Mouse (Mus musculus) myocyte (in vitro differentiated cells): ENCODE data around the gene Gldc. TPM values are rescaled to one million over a fixed set of nuclear protein-coding genes. Genes with fewer than 3 reads are reported as not detected.

Experiments
- H3K27me3 ChIP-seq: one replicate; pipeline ENCODE4 v1.6.1; 2011; ENCODE audit not compliant: control insufficient read depth, insufficient read depth, insufficient read length
- H3K36me3 ChIP-seq: one replicate; pipeline ENCODE4 v1.6.1; 2011; ENCODE audit not compliant: control insufficient read depth, insufficient read depth
- H3K4me2 ChIP-seq: one replicate; pipeline ENCODE4 v1.6.1; 2011; ENCODE audit warnings: low read depth, control low read depth
- H3K4me3 ChIP-seq: one replicate; pipeline ENCODE4 v1.5.1; 2011; ENCODE audit warnings: mild to moderate bottlenecking, control low read depth, moderate library complexity
- H3K79me2 ChIP-seq: one replicate; pipeline ENCODE4 v1.6.1; 2011; ENCODE audit not compliant: control insufficient read depth, insufficient read depth
- H3ac ChIP-seq: one replicate; pipeline ENCODE4 v1.6.1; 2011; ENCODE audit not compliant: control insufficient read depth, insufficient read length
- CEBPB ChIP-seq: IDR thresholded peaks from 2 replicates; pipeline ENCODE4 v1.6.1; 2011; ENCODE audit warnings: mild to moderate bottlenecking, moderate library complexity; ENCODE audit not compliant: poor library complexity, insufficient read depth, severe bottlenecking
- E2F4 ChIP-seq: IDR thresholded peaks from one replicate; pipeline ENCODE4 v1.6.1; 2011; ENCODE audit warnings: mild to moderate bottlenecking, control low read depth, moderate library complexity; ENCODE audit not compliant: insufficient read depth
- MAX ChIP-seq: IDR thresholded peaks from one replicate; pipeline ENCODE4 v1.6.1; 2011; ENCODE audit warnings: low read depth, mild to moderate bottlenecking, control low read depth
- MYOD1 ChIP-seq, 3 experiments: IDR thresholded peaks; one replicate each; pipeline ENCODE4 v1.6.1; 2011; ENCODE audit warnings: control low read depth in 2 of 3, low read depth in 2 of 3, mild to moderate bottlenecking in 2 of 3, moderate library complexity in 1 of 3; ENCODE audit not compliant: insufficient read length in 2 of 3, control insufficient read depth in 1 of 3
- MYOG ChIP-seq, 3 experiments: IDR thresholded peaks; one replicate each; pipeline ENCODE4 v1.6.1; 2011; ENCODE audit warnings: control low read depth in 2 of 3, low read depth in 2 of 3, mild to moderate bottlenecking in 2 of 3; ENCODE audit not compliant: insufficient read length in 2 of 3, control insufficient read depth in 1 of 3, insufficient read depth in 1 of 3
- POLR2A ChIP-seq: IDR thresholded peaks from one replicate; pipeline ENCODE4 v1.6.1; 2011; ENCODE audit warnings: low read depth, mild to moderate bottlenecking, control low read depth, moderate library complexity; ENCODE audit not compliant: insufficient read length
- POLR2AphosphoS2 ChIP-seq: IDR thresholded peaks from one replicate; pipeline ENCODE4 v1.6.1; 2011; ENCODE audit warnings: low read depth, control low read depth; ENCODE audit not compliant: insufficient read length
- REST ChIP-seq: IDR thresholded peaks from one replicate; pipeline ENCODE4 v1.6.1; 2011; ENCODE audit warnings: mild to moderate bottlenecking, control low read depth, moderate library complexity; ENCODE audit not compliant: insufficient read depth, insufficient read length
- SRF ChIP-seq: IDR thresholded peaks from one replicate; pipeline ENCODE4 v1.6.1; 2011; ENCODE audit warnings: low read depth; ENCODE audit not compliant: control insufficient read depth, insufficient read length
- TCF12 ChIP-seq: IDR thresholded peaks from one replicate; pipeline ENCODE4 v1.6.1; 2011; ENCODE audit warnings: mild to moderate bottlenecking, control low read depth; ENCODE audit not compliant: poor library complexity, insufficient read depth, severe bottlenecking
- TCF3 ChIP-seq: IDR thresholded peaks from one replicate; pipeline ENCODE4 v1.6.1; 2011; ENCODE audit warnings: low read depth, control low read depth; ENCODE audit not compliant: insufficient read length
- USF1 ChIP-seq: IDR thresholded peaks from one replicate; pipeline ENCODE4 v1.6.1; 2011; ENCODE audit warnings: low read depth, mild to moderate bottlenecking, control low read depth, moderate library complexity
- polyA plus RNA-seq: library from polyadenylated mRNA; unstranded; fragments of >200 nt; fragmentation: generic; extraction: Trizol; gene quantifications from one replicate; pipeline ENCODE4 v1.2.1, GENCODE M21; 2012; ENCODE audit warnings: missing spikeins

The Gldc gene
- polyA plus RNA-seq, 1 experiment, result 1.1 TPM

- Histone ChIP-seq H3K36me3 (no peaks in the 10 kb centered on the region), H3K79me2 (no peaks in the 10 kb centered on the region), H3ac (no peak overlapping the region), H3K4me3 (no peak overlapping the region), H3K4me2 (no peak overlapping the region), H3K27me3 (no peaks in the 10 kb centered on the region)
- TF ChIP-seq POLR2A (no peak), SRF (no peak), CEBPB (no peak), REST (no peak), E2F4 (no peak), MYOG (IDR thresholded peaks at IDR 0.05; ENCODE audit: control insufficient read depth in 1 of 3, insufficient read depth in 1 of 3, insufficient read length in 2 of 3, low read depth in 2 of 3) (no peak), USF1 (no peak), MAX (no peak), TCF3 (no peak), POLR2AphosphoS2 (no peak), TCF12 (no peak), MYOD1 (IDR thresholded peaks at IDR 0.05; ENCODE audit: control insufficient read depth in 1 of 3, insufficient read length in 2 of 3, low read depth in 2 of 3) (no peak)
Observed at GRCm38 (mm10) chr19:30109122-30109521, 66.1 kb downstream of the Gldc start.

- TF ChIP-seq MAX (no peak), REST (no peak), POLR2AphosphoS2 (no peak), USF1 (no peak), POLR2A (no peak), MYOG (IDR thresholded peaks at IDR 0.05; ENCODE audit: control insufficient read depth in 1 of 3, insufficient read depth in 1 of 3, insufficient read length in 2 of 3, low read depth in 2 of 3) (no peak)
- Histone ChIP-seq H3K79me2 (no peaks in the 10 kb centered on the region), H3K4me3 (no peak overlapping the region), H3K4me2 (no peak overlapping the region), H3ac (no peak overlapping the region), H3K36me3 (no peaks in the 10 kb centered on the region), H3K27me3 (no peaks in the 10 kb centered on the region)
Observed at GRCm38 (mm10) chr19:30108616-30109015, 66.6 kb downstream of the Gldc start.

GRCm38 (mm10) chr19:30107221-30107845, 67.9 kb downstream of the Gldc start:
- H3K79me2 ChIP-seq, result no peaks in the 10 kb centered on the region
- peak overlapping the region; percentile 4 for H3K4me2 ChIP-seq
- no peaks in the 10 kb centered on the region for H3K36me3 ChIP-seq
- TF ChIP-seq USF1 (no peak), CEBPB (peak; percentile 97), POLR2AphosphoS2 (no peak)
- H3K27me3 ChIP-seq, result no peaks in the 10 kb centered on the region
- no peak overlapping the region for H3ac ChIP-seq
- no peak overlapping the region for H3K4me3 ChIP-seq

GRCm38 (mm10) chr19:30105045-30105842, 70.0 kb downstream of the Gldc start:
- H3K4me3 ChIP-seq, result no peak overlapping the region
- TF ChIP-seq USF1 (no peak), MYOG (IDR thresholded peaks at IDR 0.05; ENCODE audit: control insufficient read depth in 1 of 3, insufficient read depth in 1 of 3, insufficient read length in 2 of 3, low read depth in 2 of 3) (no peak), MAX (no peak), POLR2AphosphoS2 (no peak), SRF (no peak), POLR2A (no peak), E2F4 (no peak), TCF12 (no peak), MYOD1 (IDR thresholded peaks at IDR 0.05; ENCODE audit: control insufficient read depth in 1 of 3, insufficient read length in 2 of 3, low read depth in 2 of 3) (no peak), REST (no peak), CEBPB (no peak), TCF3 (no peak)

GRCm38 (mm10) chr19:30102620-30103019, 72.6 kb downstream of the Gldc start:
- Histone ChIP-seq H3K27me3 (no peaks in the 10 kb centered on the region), H3K4me3 (no peak overlapping the region), H3K4me2 (no peak overlapping the region), H3ac (no peak overlapping the region), H3K79me2 (no peaks in the 10 kb centered on the region), H3K36me3 (peaks cover 7% of the 10 kb centered on the region)
- TF ChIP-seq REST (no peak), TCF3 (no peak), SRF (no peak), TCF12 (no peak)

More at GRCm38 (mm10) chr19:30105045-30105842, 70.0 kb downstream of the Gldc start:
- no peak overlapping the region for H3K4me2 ChIP-seq
- H3K36me3 ChIP-seq, result no peaks in the 10 kb centered on the region
- no peaks in the 10 kb centered on the region for H3K79me2 ChIP-seq
- no peak overlapping the region for H3ac ChIP-seq
- H3K27me3 ChIP-seq, result no peaks in the 10 kb centered on the region
